Mouse (Mus musculus): ENCODE measurements around the gene Arhgap29. TPM values are rescaled to one million over a fixed set of nuclear protein-coding genes. Genes with fewer than 3 reads are reported as not detected.

Gene Arhgap29
- total and polyA plus RNA-seq, 3 experiments, result 1.2 to 25.1 (median 5.1) TPM

- Histone ChIP-seq H3K4me3 (ENCODE audit: low read depth, low read length) (no peak overlapping the region), H3K36me3 (replicated peaks) (peaks cover 17% of the 10 kb centered on the region), H3K4me1 (ENCODE audit: insufficient read depth, low read depth, low read length) (no peaks in the 10 kb centered on the region), H3K27me3 (ENCODE audit: insufficient read depth, low read length) (no peaks in the 10 kb centered on the region), H3K9me3 (replicated peaks) (no peaks in the 10 kb centered on the region)
- DNase-seq (ENCODE audit: low spot score), result no peak
- no peak for ATAC-seq (ENCODE audit: extremely low read depth, insufficient number of reproducible peaks, low FRiP score, poor library complexity, severe bottlenecking)
- TF ChIP-seq GATA1 (IDR thresholded peaks at IDR 0.05; ENCODE audit: borderline replicate concordance, low read length) (no peak), CTCF (IDR thresholded peaks at IDR 0.05; ENCODE audit: low read depth, low read length) (no peak), TAL1 (conservative IDR thresholded peaks at IDR 0.05; ENCODE audit: low read depth, low read length) (no peak), POLR2AphosphoS5 (IDR thresholded peaks at IDR 0.05; ENCODE audit: insufficient replicate concordance, low read depth, low read length) (no peak), GATA2 (IDR thresholded peaks at IDR 0.05; ENCODE audit: borderline replicate concordance, low read depth, low read length) (no peak)
Measured at GRCm38 (mm10) chr3:122010292-122010691, 58.0 kb downstream of the Arhgap29 start.

GRCm38 (mm10) chr3:122012464-122012863 lies 60.1 kb downstream of the Arhgap29 start:
- Histone ChIP-seq H3K36me3 (replicated peaks) (peaks cover 17% of the 10 kb centered on the region), H3K4me1 (ENCODE audit: insufficient read depth, low read depth, low read length) (no peaks in the 10 kb centered on the region), H3K27me3 (ENCODE audit: insufficient read depth, low read length) (no peaks in the 10 kb centered on the region), H3K9me3 (replicated peaks) (no peaks in the 10 kb centered on the region), H3K4me3 (ENCODE audit: low read depth, low read length) (no peak overlapping the region)
- ATAC-seq (ENCODE audit: extremely low read depth, insufficient number of reproducible peaks, low FRiP score, poor library complexity, severe bottlenecking) (no peak), DNase-seq (ENCODE audit: low spot score) (no peak)
- no peak for TF ChIP-seq CTCF (IDR thresholded peaks at IDR 0.05; ENCODE audit: low read depth, low read length)
- no peak for TF ChIP-seq TAL1 (conservative IDR thresholded peaks at IDR 0.05; ENCODE audit: low read depth, low read length)
- no peak for TF ChIP-seq POLR2AphosphoS5 (IDR thresholded peaks at IDR 0.05; ENCODE audit: insufficient replicate concordance, low read depth, low read length)
- TF ChIP-seq GATA1 (IDR thresholded peaks at IDR 0.05; ENCODE audit: borderline replicate concordance, low read length), result no peak
- no peak for TF ChIP-seq GATA2 (IDR thresholded peaks at IDR 0.05; ENCODE audit: borderline replicate concordance, low read depth, low read length)

- DNase-seq (ENCODE audit: low spot score) (no peak), ATAC-seq (ENCODE audit: extremely low read depth, insufficient number of reproducible peaks, low FRiP score, poor library complexity, severe bottlenecking) (no peak)
- TF ChIP-seq CTCF (IDR thresholded peaks at IDR 0.05; ENCODE audit: low read depth, low read length) (no peak), GATA2 (IDR thresholded peaks at IDR 0.05; ENCODE audit: borderline replicate concordance, low read depth, low read length) (no peak), POLR2AphosphoS5 (IDR thresholded peaks at IDR 0.05; ENCODE audit: insufficient replicate concordance, low read depth, low read length) (no peak), GATA1 (IDR thresholded peaks at IDR 0.05; ENCODE audit: borderline replicate concordance, low read length) (no peak), TAL1 (conservative IDR thresholded peaks at IDR 0.05; ENCODE audit: low read depth, low read length) (no peak)
- H3K4me1 ChIP-seq (ENCODE audit: insufficient read depth, low read depth, low read length), result no peaks in the 10 kb centered on the region
- no peaks in the 10 kb centered on the region; the same call in 1 of the 2 replicates for H3K27me3 ChIP-seq (ENCODE audit: insufficient read depth, low read length)
- H3K4me3 ChIP-seq (ENCODE audit: low read depth, low read length), result no peak overlapping the region
- H3K9me3 ChIP-seq (replicated peaks), result no peaks in the 10 kb centered on the region
- peaks cover 8% of the 10 kb centered on the region for H3K36me3 ChIP-seq (replicated peaks)
Measured at GRCm38 (mm10) chr3:122018421-122018820, 66.1 kb downstream of the Arhgap29 start.

- Histone ChIP-seq H3K36me3 (replicated peaks) (peaks cover 6% of the 10 kb centered on the region), H3K27me3 (ENCODE audit: insufficient read depth, low read length) (no peaks in the 10 kb centered on the region; the same call in 1 of the 2 replicates), H3K4me1 (ENCODE audit: insufficient read depth, low read depth, low read length) (no peaks in the 10 kb centered on the region), H3K4me3 (ENCODE audit: low read depth, low read length) (no peak overlapping the region), H3K9me3 (replicated peaks) (no peaks in the 10 kb centered on the region)
- TF ChIP-seq GATA1 (IDR thresholded peaks at IDR 0.05; ENCODE audit: borderline replicate concordance, low read length) (no peak), CTCF (IDR thresholded peaks at IDR 0.05; ENCODE audit: low read depth, low read length) (no peak), GATA2 (IDR thresholded peaks at IDR 0.05; ENCODE audit: borderline replicate concordance, low read depth, low read length) (no peak), TAL1 (conservative IDR thresholded peaks at IDR 0.05; ENCODE audit: low read depth, low read length) (no peak), POLR2AphosphoS5 (IDR thresholded peaks at IDR 0.05; ENCODE audit: insufficient replicate concordance, low read depth, low read length) (no peak)
- DNase-seq (ENCODE audit: low spot score), result no peak
- ATAC-seq (ENCODE audit: extremely low read depth, insufficient number of reproducible peaks, low FRiP score, poor library complexity, severe bottlenecking), result no peak
Measured at GRCm38 (mm10) chr3:122019159-122019558, 66.8 kb downstream of the Arhgap29 start.

- Histone ChIP-seq H3K36me3 (replicated peaks) (no peaks in the 10 kb centered on the region), H3K9me3 (replicated peaks) (no peaks in the 10 kb centered on the region), H3K27me3 (ENCODE audit: insufficient read depth, low read length) (no peaks in the 10 kb centered on the region; the same call in 1 of the 2 replicates), H3K4me1 (ENCODE audit: insufficient read depth, low read depth, low read length) (no peaks in the 10 kb centered on the region), H3K4me3 (ENCODE audit: low read depth, low read length) (no peak overlapping the region)
- TF ChIP-seq CTCF (IDR thresholded peaks at IDR 0.05; ENCODE audit: low read depth, low read length), result no peak
- no peak for TF ChIP-seq GATA1 (IDR thresholded peaks at IDR 0.05; ENCODE audit: borderline replicate concordance, low read length)
- no peak for TF ChIP-seq POLR2AphosphoS5 (IDR thresholded peaks at IDR 0.05; ENCODE audit: insufficient replicate concordance, low read depth, low read length)
- TF ChIP-seq TAL1 (conservative IDR thresholded peaks at IDR 0.05; ENCODE audit: low read depth, low read length), result no peak
- no peak for TF ChIP-seq GATA2 (IDR thresholded peaks at IDR 0.05; ENCODE audit: borderline replicate concordance, low read depth, low read length)
- no peak for ATAC-seq (ENCODE audit: extremely low read depth, insufficient number of reproducible peaks, low FRiP score, poor library complexity, severe bottlenecking)
- DNase-seq (ENCODE audit: low spot score), result no peak
Measured at GRCm38 (mm10) chr3:122021029-122021652, 68.8 kb downstream of the Arhgap29 start.

- H3K4me3 ChIP-seq (ENCODE audit: low read depth, low read length), result no peak overlapping the region
- TF ChIP-seq TAL1 (conservative IDR thresholded peaks at IDR 0.05; ENCODE audit: low read depth, low read length) (no peak), GATA1 (IDR thresholded peaks at IDR 0.05; ENCODE audit: borderline replicate concordance, low read length) (no peak), GATA2 (IDR thresholded peaks at IDR 0.05; ENCODE audit: borderline replicate concordance, low read depth, low read length) (no peak), POLR2AphosphoS5 (IDR thresholded peaks at IDR 0.05; ENCODE audit: insufficient replicate concordance, low read depth, low read length) (no peak), CTCF (IDR thresholded peaks at IDR 0.05; ENCODE audit: low read depth, low read length) (no peak)
- no peaks in the 10 kb centered on the region for H3K36me3 ChIP-seq (replicated peaks)
- ATAC-seq (ENCODE audit: extremely low read depth, insufficient number of reproducible peaks, low FRiP score, poor library complexity, severe bottlenecking), result no peak
- no peaks in the 10 kb centered on the region; the same call in 1 of the 2 replicates for H3K27me3 ChIP-seq (ENCODE audit: insufficient read depth, low read length)
- DNase-seq (ENCODE audit: low spot score), result no peak
- H3K4me1 ChIP-seq (ENCODE audit: insufficient read depth, low read depth, low read length), result no peaks in the 10 kb centered on the region
- no peaks in the 10 kb centered on the region for H3K9me3 ChIP-seq (replicated peaks)
Measured at GRCm38 (mm10) chr3:122022355-122022754, 70.0 kb downstream of the Arhgap29 start.

All from G1E (cell line).